Mouse (Mus musculus) liver, embryonic 14.5 days (tissue): ENCODE data around the gene Defb43.

Experiments used
- CTCF ChIP-seq: IDR thresholded peaks from 2 replicates; pipeline ENCODE4 v1.5.1; 2016; ENCODE audit warnings: antibody characterized with exemption, low read depth, control low read depth
- EP300 ChIP-seq: IDR thresholded peaks from 2 replicates; pipeline ENCODE4 v1.6.1; 2016; ENCODE audit warnings: antibody characterized with exemption, low read depth

- TF ChIP-seq CTCF = no peak
- no peak for TF ChIP-seq EP300
Observed at GRCm38 (mm10) chr14:63049910-63050370, 38.4 kb downstream of the Defb43 start, which contains the start of gene Defb30.
